Mouse (Mus musculus) left cerebral cortex, adult 11 months (tissue): Measurements from ENCODE around the gene Dio2.
A peak's percentile ranks its signal among the peaks of the same experiment; 100 is the strongest.

Experiments
- DNase-seq: peaks from one replicate; pipeline ENCODE4 v3.0.0; 2022; ENCODE audit warnings: low spot score

The Dio2 gene

DNA sequence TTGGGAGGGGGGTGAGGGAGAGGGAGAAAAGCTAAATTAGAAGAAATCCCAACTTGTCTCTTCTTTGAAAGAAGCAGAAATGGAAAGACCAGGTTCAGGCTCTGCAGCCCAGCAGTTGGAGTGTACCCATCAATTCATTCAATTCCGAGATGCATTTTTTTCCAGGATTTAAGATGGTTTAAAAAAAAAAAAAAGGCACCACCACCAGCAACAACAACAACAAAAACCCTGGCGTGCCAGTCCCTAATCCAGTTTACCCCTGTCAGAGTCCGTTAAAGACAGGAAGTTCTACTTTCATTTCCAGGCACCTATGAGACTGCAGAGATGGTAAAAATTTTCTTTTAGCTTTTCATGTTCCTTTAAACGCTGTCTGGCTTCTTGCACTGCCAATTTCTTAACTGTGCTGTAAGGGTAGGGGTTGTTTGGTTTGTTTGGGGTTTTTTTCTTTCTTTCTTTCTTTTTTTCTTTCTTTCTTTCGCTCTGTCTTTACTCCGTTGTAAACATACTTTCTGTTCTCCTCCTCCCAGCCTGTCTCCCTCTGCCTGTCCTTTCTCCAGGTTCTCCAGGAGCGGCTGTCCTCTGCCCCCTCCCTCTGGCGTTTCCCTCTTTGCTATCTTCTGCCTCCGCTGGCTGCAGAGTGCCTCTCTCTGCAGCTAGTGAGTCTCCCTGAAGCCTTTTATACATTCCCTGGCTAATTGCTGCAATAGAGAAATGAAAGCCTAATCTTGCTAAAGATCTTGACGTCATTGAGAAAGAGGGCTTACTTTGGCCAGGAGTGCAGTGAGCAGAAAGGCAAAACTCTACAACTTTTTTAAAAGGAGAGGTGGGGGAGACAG is at the start of gene Dio2:
Gene Dio2, minus strand, starts transcription at position 51 of the 836 bp plus-strand sequence.
- no peak for DNase-seq

GRCm38 (mm10) chr12:90781438-90781837 is 43.2 kb upstream of the Dio2 start:
- DNase-seq = no peak

DNA sequence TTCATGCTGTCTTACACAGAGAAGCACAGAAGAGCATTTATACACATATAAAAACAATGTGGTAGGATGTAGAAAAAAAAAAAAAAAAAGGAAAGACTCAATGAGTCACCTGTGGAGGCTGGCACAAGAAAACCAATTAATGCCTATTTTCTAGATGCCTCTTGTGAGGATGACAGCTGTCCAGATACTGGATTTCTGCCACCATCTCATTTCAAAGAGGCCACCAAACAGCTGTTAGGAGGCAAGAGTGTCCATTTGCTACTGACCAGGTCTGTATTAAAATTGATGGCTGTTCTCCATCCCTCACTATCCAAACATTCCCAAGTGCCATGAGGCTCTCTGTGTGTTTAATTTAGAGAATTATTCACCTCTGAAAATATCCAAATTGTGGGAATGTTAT is 6.5 kb upstream of the Dio2 start:
- DNase-seq = no peak

DNA sequence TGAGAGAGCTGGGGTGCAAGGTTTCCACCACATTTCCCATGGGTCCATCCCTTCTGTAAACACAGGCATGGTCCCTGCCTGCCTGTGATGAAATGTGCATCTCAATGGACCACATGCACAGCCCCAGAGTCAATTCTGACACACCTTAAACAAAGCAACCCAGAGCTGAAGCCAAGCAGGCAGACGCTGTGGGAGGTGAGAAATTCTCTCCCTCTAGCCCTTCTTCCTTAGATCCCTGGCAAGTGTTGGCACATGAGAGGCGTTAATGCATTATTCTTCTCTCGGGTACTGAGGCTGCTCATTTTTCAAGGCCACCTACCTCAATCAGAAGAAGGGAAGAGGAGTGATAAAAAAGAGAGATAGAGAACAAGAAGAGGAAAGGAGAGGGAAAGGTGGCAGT is 5.4 kb upstream of the Dio2 start:
- DNase-seq = no peak

GRCm38 (mm10) chr12:90740468-90740867 is 2.2 kb upstream of the Dio2 start:
- peak; percentile 77 for DNase-seq

DNA sequence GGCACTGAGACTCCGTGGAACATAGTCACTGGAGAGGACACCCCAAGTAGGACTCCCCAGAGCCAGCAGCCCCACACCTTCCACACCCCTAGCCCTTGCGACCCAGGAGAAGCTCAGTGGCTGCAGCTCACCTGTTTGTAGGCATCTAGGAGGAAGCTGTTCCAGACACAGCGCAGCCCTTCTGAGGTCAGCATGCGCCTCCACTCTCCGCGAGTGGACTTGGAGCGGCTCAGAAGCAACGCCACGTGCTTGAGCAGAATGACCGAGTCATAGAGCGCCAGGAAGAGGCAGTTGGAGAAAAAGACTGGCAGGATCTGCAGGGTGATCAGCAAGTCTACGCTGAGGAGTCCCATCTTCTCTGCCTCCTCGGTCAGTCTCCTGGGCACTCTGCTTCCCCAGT is 306 bp downstream of the Dio2 start:
- no peak for DNase-seq

GRCm38 (mm10) chr12:90735447-90735846 is 2.8 kb downstream of the Dio2 start:
- DNase-seq = no peak

DNA sequence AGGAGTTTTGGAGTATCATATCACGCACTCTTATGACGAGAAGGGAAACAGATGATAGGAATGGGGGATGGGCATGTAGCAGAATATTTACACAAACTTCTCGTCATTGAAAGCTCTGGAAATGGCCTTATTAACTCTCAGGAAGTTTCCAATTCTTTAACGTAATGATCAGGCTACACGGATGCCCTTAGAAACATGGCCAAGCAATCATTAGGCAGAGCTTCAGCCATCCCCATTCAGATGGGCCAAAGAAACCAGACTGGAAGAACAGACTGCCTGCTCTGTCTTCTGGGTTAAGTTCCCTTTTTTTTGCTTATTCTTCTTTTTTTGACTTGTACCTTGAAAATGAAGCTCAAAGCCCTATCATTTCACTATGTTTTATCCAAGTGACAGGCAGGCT is 3.7 kb downstream of the Dio2 start:
- no peak for DNase-seq

DNA sequence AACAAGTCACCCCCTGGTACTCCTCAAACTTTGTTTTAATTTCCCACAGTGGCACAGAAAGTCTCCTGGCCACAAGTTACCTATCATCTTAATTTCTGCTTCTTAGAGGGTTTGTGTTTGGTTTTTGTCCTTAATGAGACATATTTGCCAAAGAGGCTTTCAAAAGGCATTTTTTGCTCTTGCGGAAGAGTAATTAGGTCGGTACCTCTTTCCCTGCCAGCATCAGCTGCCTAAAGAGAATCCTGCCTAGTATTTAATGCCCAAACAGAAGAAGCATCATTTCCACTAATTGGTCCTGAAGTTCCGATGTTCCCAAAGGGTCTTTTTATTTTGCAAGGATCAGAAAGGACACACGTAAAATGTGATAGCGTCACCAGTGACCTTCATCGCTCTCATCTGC is 4.5 kb downstream of the Dio2 start:
- DNase-seq = no peak

GRCm38 (mm10) chr12:90729648-90730047 is 8.6 kb downstream of the Dio2 start:
- DNase-seq = peak; percentile 12

- DNase-seq = no peak
Observed at GRCm38 (mm10) chr12:90725107-90725506, 13.1 kb downstream of the Dio2 start.

- DNase-seq = no peak
Observed at GRCm38 (mm10) chr12:90724644-90725043, 13.6 kb downstream of the Dio2 start.

DNA sequence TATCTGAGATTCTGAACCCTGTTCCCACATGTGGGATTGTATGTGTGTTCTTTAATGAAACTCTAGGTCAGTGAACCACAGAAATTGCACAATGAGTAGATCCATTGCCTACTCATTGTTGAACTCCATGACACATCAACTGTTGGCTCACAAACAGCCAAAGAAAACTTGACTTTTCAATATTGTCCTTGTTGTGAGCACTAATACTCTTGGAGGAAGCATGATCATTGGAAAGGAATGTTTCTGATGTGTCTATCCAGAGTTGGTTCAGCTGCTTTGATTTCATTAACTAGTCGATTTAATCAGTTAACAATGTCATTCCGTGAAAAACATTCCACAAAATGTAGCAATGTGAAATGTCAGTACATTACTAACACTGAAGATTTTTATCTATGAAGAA is 44.1 kb downstream of the Dio2 start:
- DNase-seq = no peak
